Mouse (Mus musculus) neural tube, embryonic 11.5 days (tissue): ENCODE measurements around the gene Osbpl6. TPM values are rescaled to one million over a fixed set of nuclear protein-coding genes. Genes with fewer than 3 reads are reported as not detected.

Experiments used
- ATAC-seq: fragments of 200-750 bp; cut with Nextera tagmentation; 2 replicates; pipeline ENCODE4 v1.8.0; 2017; ENCODE audit warnings: moderate number of reproducible peaks, mild to moderate bottlenecking, moderate TSS enrichment, moderate library complexity; ENCODE audit not compliant: insufficient read depth, low FRiP score, low TSS enrichment
- DNase-seq: peaks from one replicate; pipeline ENCODE4 v3.0.0-alpha.2; 2015; ENCODE audit warnings: low spot score
- H3K27ac ChIP-seq: fragments of 300-500 bp; sonication (generic); 2 replicates; pipeline ENCODE4 v1.5.1; 2014; ENCODE audit warnings: low read depth, mild to moderate bottlenecking, low read length
- H3K27me3 ChIP-seq: fragments of 300-500 bp; sonication (generic); 2 replicates; pipeline ENCODE4 v1.6.1; 2014; ENCODE audit warnings: mild to moderate bottlenecking, low read length, mixed read lengths; ENCODE audit not compliant: control insufficient read depth, insufficient read depth
- H3K36me3 ChIP-seq: fragments of 300-500 bp; sonication (generic); 2 replicates; pipeline ENCODE4 v1.6.1; 2014; ENCODE audit warnings: mild to moderate bottlenecking, low read length, moderate library complexity, mixed read lengths; ENCODE audit not compliant: control insufficient read depth, insufficient read depth
- H3K4me1 ChIP-seq: fragments of 300-500 bp; sonication (generic); 2 replicates; pipeline ENCODE4 v1.6.1; 2014; ENCODE audit warnings: low read length, mixed read lengths; ENCODE audit not compliant: control insufficient read depth, insufficient read depth
- H3K4me2 ChIP-seq: fragments of 300-500 bp; sonication (generic); 2 replicates; pipeline ENCODE4 v1.6.1; 2014; ENCODE audit warnings: low read depth, mild to moderate bottlenecking, moderate library complexity
- H3K4me3 ChIP-seq: fragments of 300-500 bp; sonication (generic); 2 replicates; pipeline ENCODE4 v1.5.1; 2014; ENCODE audit warnings: low read depth, low read length
- H3K9ac ChIP-seq: fragments of 300-500 bp; sonication (generic); 2 replicates; pipeline ENCODE4 v1.6.1; 2014; ENCODE audit warnings: mild to moderate bottlenecking, low read length
- H3K9me3 ChIP-seq: fragments of 300-500 bp; sonication (generic); 2 replicates; pipeline ENCODE4 v1.6.1; 2016; ENCODE audit warnings: low read length; ENCODE audit not compliant: control insufficient read depth
- WGBS: fragments of 180-500 bp; shearing (Covaris S2); extraction: QIAGEN DNeasy Blood & Tissue Kit; methylation state at CpG from one replicate; pipeline ENCODE4 v1.1.7; 2014; 5-methylcytosine and 5-hydroxymethylcytosine counted together
- microRNA-seq: library from miRNA; unstranded; fragments of <30 nt; microRNA quantifications from one replicate; pipeline ENCODE4, GENCODE M21; 2016
- polyA plus RNA-seq: library from polyadenylated mRNA; unstranded; fragments of >200 nt; fragmentation: Nextera tagmentation; extraction: Ambion mirVana; gene quantifications from 2 replicates; pipeline ENCODE4 v1.2.1, GENCODE M21; 2014

Gene Osbpl6
- polyA plus RNA-seq, 1 experiment from 2014 or later: 20.3 TPM

- peak; percentile 99 for DNase-seq
- peak within 1 kb of the TSS; percentile 84 for H3K4me2 ChIP-seq
- H3K27ac ChIP-seq: peak within 1 kb of the TSS; percentile 90
- H3K9ac ChIP-seq: peak within 1 kb of the TSS; percentile 79
- no peaks in the 10 kb centered on the region for H3K27me3 ChIP-seq
- H3K36me3 ChIP-seq: no peaks in the 10 kb centered on the region
- H3K4me1 ChIP-seq: no peaks in the 10 kb centered on the region
- peak; percentile 98 for ATAC-seq
- no peaks in the 10 kb centered on the region for H3K9me3 ChIP-seq
- under 1% methylated on average over 33 of the region's 42 CpGs for WGBS
- peak within 1 kb of the TSS; percentile 73 for H3K4me3 ChIP-seq
Observed at GRCm38 (mm10) chr2:76647883-76648570, 241.7 kb downstream of the Osbpl6 start, which contains the start of the genes Prkra and Pjvk. TSS of gene Prkra (minus strand) at chr2:76648015. TSS of gene Pjvk (plus strand) at chr2:76648476.

DNA sequence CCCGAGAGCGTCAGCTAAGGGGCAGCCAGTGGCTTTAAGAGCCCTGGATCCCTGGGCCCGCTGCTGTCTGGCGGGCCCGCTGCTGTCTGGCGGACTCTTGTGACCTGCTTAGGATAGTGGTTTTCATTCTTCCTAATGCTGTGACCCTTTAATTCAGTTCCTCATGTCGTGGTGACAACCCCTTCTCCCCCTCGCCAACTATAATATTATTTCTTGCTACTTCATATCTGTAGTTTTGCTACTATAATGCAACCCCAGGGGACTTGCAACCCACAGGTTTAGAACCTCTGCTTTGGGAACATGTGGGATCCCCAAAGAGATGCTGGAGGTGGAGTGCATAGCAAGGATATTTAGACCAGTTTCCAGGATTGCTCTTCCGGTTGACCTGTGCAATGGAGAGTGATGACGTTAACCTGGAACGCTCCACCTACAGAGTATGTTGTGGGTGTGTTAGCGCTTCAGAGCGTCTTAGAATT lies 242.4 kb downstream of the Osbpl6 start:
- Histone ChIP-seq H3K27me3 (no peaks in the 10 kb centered on the region), H3K9ac (peak overlapping the region; percentile 61), H3K4me1 (no peaks in the 10 kb centered on the region), H3K36me3 (no peaks in the 10 kb centered on the region), H3K9me3 (no peaks in the 10 kb centered on the region), H3K4me3 (peak overlapping the region; percentile 73; the same call in 1 of the 2 replicates), H3K27ac (peak overlapping the region; percentile 77), H3K4me2 (peak overlapping the region; percentile 84)
- ATAC-seq (peak; percentile 42), DNase-seq (no peak)
- 37% methylated on average over 13 of the region's 13 CpGs for WGBS

Small RNA genes lying within 50 kb of the gene (microRNA-seq; reads per million reads assigned to microRNA genes)
- gene Gm23164: not detected

Other genes with a start within 250 kb of the Osbpl6 start
- 0.49 and 0.53 TPM in 2 replicates for gene Pde11a, start 67.7 kb upstream of the Osbpl6 start, polyA plus RNA-seq
- gene Cyct, start 46.1 kb upstream of the Osbpl6 start, polyA plus RNA-seq: not detected in 2 replicates
- 16.8 and 18.0 TPM in 2 replicates for gene Rbm45, start 36.5 kb upstream of the Osbpl6 start, polyA plus RNA-seq
- 88.6 and 91.3 TPM in 2 replicates for gene Prkra, start 241.5 kb downstream of the Osbpl6 start, polyA plus RNA-seq
- 0.50 and 1.1 TPM in 2 replicates for gene Pjvk, start 242.0 kb downstream of the Osbpl6 start, polyA plus RNA-seq